Mouse (Mus musculus) layer of hippocampus, adult 6 months (tissue): ENCODE data around the gene Astl. TPM values are rescaled to one million over a fixed set of nuclear protein-coding genes. Genes with fewer than 3 reads are reported as not detected.

ENCODE experiments used
- long read RNA-seq, 2 experiments: library from polyadenylated mRNA; unstranded; transcript quantifications; one replicate each; pipeline ENCODE4 v2.0.0; 2019 to 2020
- polyA plus RNA-seq: library from polyadenylated mRNA; unstranded; fragments of <200 nt; fragmentation: Nextera tagmentation; gene quantifications from 2 replicates; pipeline ENCODE4 v1.2.3, GENCODE M21; 2021

Gene Astl
- not detected in 2 replicates for polyA plus RNA-seq
- long read RNA-seq, experiment 1 = 0 reads
- long read RNA-seq, experiment 2 = 0 reads

DNA sequence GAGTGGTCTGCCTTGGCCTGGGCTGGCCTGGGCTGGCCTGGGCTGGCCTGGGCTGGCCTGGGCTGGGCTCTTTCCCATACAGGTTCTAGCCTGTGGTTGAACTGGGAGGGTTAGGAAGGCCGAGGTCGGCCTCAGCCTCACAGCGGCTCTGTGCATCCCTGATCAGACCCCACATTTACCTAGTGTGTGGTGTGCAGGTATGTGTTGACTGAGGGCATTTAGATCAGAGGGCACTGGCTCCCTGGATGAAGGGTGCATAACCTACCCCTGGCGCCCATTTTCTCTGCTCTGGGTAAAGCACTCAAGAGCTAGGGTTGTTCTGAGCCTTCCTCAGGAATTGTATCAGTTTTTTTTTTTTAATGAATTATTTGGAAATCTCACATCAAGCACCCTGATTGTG is at the start of gene Astl:
Gene Astl (plus strand): TSS at position 224 of the 400 bp plus-strand sequence.

GRCm38 (mm10) chr2:127335767-127336496 is 2.5 kb upstream of the Astl start, which contains the start of gene Dusp2:
Gene Dusp2, plus strand, starts transcription at chr2:127336159.

GRCm38 (mm10) chr2:127362459-127363281 is 24.2 kb downstream of the Astl start, which contains the start of gene Adra2b:
Gene Adra2b, plus strand, starts transcription at chr2:127363208.

Other genes with a start within 250 kb of the Astl start
- 0.99 and 1.1 TPM in 2 replicates for gene Ncaph, start 204.7 kb upstream of the Astl start, polyA plus RNA-seq
- 3.5 and 19.0 TPM in 2 replicates for gene Itpripl1, start 195.2 kb upstream of the Astl start, polyA plus RNA-seq
- 1.3 and 1.5 TPM in 2 replicates for gene 1810024B03Rik, start 130.4 kb upstream of the Astl start, polyA plus RNA-seq
- 18.6 and 25.0 TPM in 2 replicates for gene Snrnp200, start 130.3 kb upstream of the Astl start, polyA plus RNA-seq
- 36.4 and 36.7 TPM in 2 replicates for gene Ciao1, start 90.8 kb upstream of the Astl start, polyA plus RNA-seq
- 42.1 and 77.3 TPM in 2 replicates for gene Tmem127, start 90.7 kb upstream of the Astl start, polyA plus RNA-seq
- gene Stard7, start 68.4 kb upstream of the Astl start, polyA plus RNA-seq = 51.6 and 54.6 TPM in 2 replicates
- 1.5 and 2.7 TPM in 2 replicates for gene Dusp2, start 2.5 kb upstream of the Astl start, polyA plus RNA-seq
- 0.68 and 0.88 TPM in 2 replicates for gene Adra2b, start 24.6 kb downstream of the Astl start, polyA plus RNA-seq
- gene Gpat2, start 86.6 kb downstream of the Astl start, polyA plus RNA-seq = not detected in 2 replicates
- 39.0 and 41.6 TPM in 2 replicates for gene Fahd2a, start 105.9 kb downstream of the Astl start, polyA plus RNA-seq
- gene Kcnip3, start 183.5 kb downstream of the Astl start, polyA plus RNA-seq = 37.6 and 39.6 TPM in 2 replicates
- gene Prom2, start 202.8 kb downstream of the Astl start, polyA plus RNA-seq = 0.16 and 0.30 TPM in 2 replicates
- 2.1 and 2.8 TPM in 2 replicates for gene Zfp661, start 248.5 kb downstream of the Astl start, polyA plus RNA-seq
- gene Mrps5, start 248.6 kb downstream of the Astl start, polyA plus RNA-seq = 123 and 126 TPM in 2 replicates